Mouse (Mus musculus): Measurements from ENCODE around the gene Sdk1. TPM values are rescaled to one million over a fixed set of nuclear protein-coding genes. Genes with fewer than 3 reads are reported as not detected.

The Sdk1 gene
- polyA plus RNA-seq, 1 experiment from 2014 or later: not detected

DNA sequence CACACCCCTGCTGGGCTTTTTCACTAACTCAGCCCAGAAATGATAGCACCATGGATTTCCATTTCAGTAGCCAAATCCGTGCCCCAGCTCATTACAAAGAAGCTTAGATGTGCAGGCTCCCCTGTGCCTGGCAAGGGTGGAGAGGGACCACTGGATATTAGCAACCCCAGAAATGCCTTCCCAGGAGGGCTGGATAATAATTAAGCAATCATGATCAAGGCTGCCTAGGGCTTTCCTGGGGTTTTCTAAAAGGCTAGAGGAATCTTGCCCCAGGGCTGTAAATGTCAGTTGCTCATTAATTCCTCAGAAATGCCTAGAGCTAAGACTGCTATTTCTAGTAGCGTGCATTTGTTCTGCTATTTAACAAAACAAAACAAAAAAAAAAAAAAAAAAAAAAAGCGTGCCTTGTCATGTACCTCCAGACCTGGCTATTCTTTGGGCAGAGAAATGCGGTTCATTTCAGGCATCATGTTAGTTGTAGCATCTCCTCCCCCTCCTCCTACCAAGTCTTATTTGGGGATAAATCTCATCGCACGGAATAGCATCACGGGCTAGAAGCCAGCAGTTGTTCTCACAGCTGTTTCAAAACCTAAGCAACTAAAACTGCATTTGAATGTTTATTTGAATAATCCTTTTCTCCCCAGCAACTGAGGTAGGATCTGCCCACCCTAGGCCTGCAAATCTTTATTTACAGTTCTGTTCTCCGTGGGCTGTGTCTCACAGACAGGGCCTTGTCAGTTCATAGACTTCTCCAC is 617.3 kb downstream of the Sdk1 start:
- Histone ChIP-seq H3K27ac (no peak overlapping the region), H3K4me3 (ENCODE audit: inconsistent target) (no peak overlapping the region), H3K36me3 (ENCODE audit: inconsistent target) (no peaks in the 10 kb centered on the region), H3K79me2 (ENCODE audit: inconsistent target) (no peaks in the 10 kb centered on the region)
- WGBS (ENCODE audit: missing documents): 66% methylated on average over 8 of the region's 8 CpGs

DNA sequence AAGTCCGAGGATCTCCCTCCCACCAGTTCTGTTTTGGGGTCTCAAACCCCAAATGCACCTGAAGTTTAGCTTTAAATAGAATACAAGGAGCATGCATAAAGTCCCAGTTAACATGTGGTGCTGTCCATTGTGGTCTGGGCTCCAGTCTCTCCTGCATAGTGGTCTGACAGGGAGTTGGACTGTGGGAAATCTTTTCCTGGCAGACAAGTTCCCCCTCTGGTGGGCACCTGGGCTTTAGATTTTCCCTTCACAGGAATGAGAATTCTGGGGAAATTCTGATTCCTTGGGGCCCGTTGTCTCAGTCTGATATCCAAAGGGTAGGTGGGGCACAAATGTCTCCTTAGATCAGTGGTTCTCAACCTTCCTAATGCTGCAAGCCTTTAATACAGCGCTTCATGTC is 624.8 kb downstream of the Sdk1 start:
- H3K4me3 ChIP-seq (ENCODE audit: inconsistent target): no peak overlapping the region
- 75% methylated on average over 3 of the region's 3 CpGs for WGBS (ENCODE audit: missing documents)
- no peaks in the 10 kb centered on the region for H3K36me3 ChIP-seq (ENCODE audit: inconsistent target)
- H3K79me2 ChIP-seq (ENCODE audit: inconsistent target): no peaks in the 10 kb centered on the region
- no peak overlapping the region for H3K27ac ChIP-seq

DNA sequence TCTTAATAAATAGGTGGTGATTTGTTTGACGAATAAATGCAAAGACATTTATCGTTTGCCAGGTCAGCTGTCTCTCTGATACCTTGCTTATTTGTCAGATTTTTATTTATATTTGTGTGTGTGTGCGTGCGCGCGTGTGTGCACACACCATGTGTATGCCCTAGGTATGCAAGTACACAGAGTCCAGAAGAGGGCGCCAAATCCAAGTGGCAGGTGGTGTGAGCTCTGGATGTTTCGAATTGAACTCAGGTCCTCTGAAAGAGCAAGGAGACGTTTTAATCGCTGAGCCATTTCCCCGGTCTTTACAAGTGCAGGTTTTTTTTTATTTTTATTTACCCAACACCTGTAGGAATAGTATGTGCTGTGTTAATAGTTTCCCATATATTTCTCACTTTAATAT is 632.5 kb downstream of the Sdk1 start:
- H3K36me3 ChIP-seq (ENCODE audit: inconsistent target): no peaks in the 10 kb centered on the region
- no peak overlapping the region for H3K4me3 ChIP-seq (ENCODE audit: inconsistent target)
- 95% methylated on average over 11 of the region's 11 CpGs for WGBS (ENCODE audit: missing documents)
- H3K27ac ChIP-seq: no peak overlapping the region
- no peaks in the 10 kb centered on the region for H3K79me2 ChIP-seq (ENCODE audit: inconsistent target)

- Histone ChIP-seq H3K27ac (no peak overlapping the region), H3K4me3 (ENCODE audit: inconsistent target) (no peak overlapping the region), H3K36me3 (ENCODE audit: inconsistent target) (no peaks in the 10 kb centered on the region), H3K79me2 (ENCODE audit: inconsistent target) (no peaks in the 10 kb centered on the region)
- WGBS (ENCODE audit: missing documents): 69% methylated on average over 5 of the region's 5 CpGs
Observed at GRCm38 (mm10) chr5:141880661-141881060, 639.4 kb downstream of the Sdk1 start.

GRCm38 (mm10) chr5:141884111-141884647 is 642.9 kb downstream of the Sdk1 start:
- H3K4me3 ChIP-seq (ENCODE audit: inconsistent target): no peak overlapping the region
- H3K27ac ChIP-seq: no peak overlapping the region
- 0% methylated on average over 3 of the region's 3 CpGs for WGBS (ENCODE audit: missing documents)
- no peaks in the 10 kb centered on the region for H3K36me3 ChIP-seq (ENCODE audit: inconsistent target)
- no peaks in the 10 kb centered on the region for H3K79me2 ChIP-seq (ENCODE audit: inconsistent target)

GRCm38 (mm10) chr5:141886006-141886405 is 644.7 kb downstream of the Sdk1 start:
- no peaks in the 10 kb centered on the region for H3K36me3 ChIP-seq (ENCODE audit: inconsistent target)
- H3K79me2 ChIP-seq (ENCODE audit: inconsistent target): no peaks in the 10 kb centered on the region
- no peak overlapping the region for H3K27ac ChIP-seq
- 96% methylated on average over 9 of the region's 10 CpGs for WGBS (ENCODE audit: missing documents)
- H3K4me3 ChIP-seq (ENCODE audit: inconsistent target): no peak overlapping the region

DNA sequence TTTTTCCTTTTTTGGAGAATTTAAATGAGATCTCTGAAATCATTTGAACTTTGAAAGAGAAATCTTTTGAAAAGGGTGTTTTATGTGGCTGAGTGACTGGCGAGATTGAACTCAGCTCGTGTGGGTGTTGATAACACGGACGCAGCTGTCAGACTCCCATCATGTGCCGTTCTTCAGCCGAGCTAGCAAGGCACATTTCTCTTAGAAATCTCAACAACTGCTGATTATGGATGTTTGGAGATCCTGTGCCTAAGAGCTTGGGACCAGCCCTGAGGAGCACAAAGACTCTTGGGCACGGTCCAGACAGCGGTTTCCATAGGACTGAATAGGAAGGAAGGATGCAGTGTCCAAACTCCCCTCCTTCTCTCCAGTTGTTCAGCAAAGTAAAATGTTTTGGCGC is 648.5 kb downstream of the Sdk1 start:
- Histone ChIP-seq H3K4me3 (ENCODE audit: inconsistent target) (no peak overlapping the region), H3K79me2 (ENCODE audit: inconsistent target) (no peaks in the 10 kb centered on the region), H3K27ac (no peak overlapping the region), H3K36me3 (ENCODE audit: inconsistent target) (no peaks in the 10 kb centered on the region)
- 87% methylated on average over 9 of the region's 9 CpGs for WGBS (ENCODE audit: missing documents)

DNA sequence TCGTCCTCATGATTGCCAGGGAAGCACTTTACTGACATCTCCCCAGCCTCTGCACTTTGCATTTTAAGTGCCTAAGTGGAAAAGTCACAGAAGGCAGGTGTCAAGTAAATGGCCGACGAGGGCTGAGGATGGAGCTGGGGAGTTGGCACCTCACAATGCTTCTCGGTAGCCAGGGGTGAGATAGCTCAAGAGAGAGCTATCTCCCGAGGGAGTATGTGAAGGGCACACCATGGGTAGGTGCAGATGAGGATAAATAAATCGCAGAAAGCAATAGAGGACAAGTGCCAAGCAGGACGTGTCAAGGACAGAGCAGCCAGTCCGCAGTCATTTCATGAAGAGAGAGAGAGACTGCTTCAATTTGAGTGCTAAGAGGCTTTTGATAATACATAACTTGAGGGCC is 655.1 kb downstream of the Sdk1 start:
- Histone ChIP-seq H3K79me2 (ENCODE audit: inconsistent target) (no peaks in the 10 kb centered on the region), H3K4me3 (ENCODE audit: inconsistent target) (no peak overlapping the region), H3K27ac (no peak overlapping the region), H3K36me3 (ENCODE audit: inconsistent target) (no peaks in the 10 kb centered on the region)
- whole genome bisulfite sequencing (ENCODE audit: missing documents): 82% methylated on average over 8 of the region's 8 CpGs

DNA sequence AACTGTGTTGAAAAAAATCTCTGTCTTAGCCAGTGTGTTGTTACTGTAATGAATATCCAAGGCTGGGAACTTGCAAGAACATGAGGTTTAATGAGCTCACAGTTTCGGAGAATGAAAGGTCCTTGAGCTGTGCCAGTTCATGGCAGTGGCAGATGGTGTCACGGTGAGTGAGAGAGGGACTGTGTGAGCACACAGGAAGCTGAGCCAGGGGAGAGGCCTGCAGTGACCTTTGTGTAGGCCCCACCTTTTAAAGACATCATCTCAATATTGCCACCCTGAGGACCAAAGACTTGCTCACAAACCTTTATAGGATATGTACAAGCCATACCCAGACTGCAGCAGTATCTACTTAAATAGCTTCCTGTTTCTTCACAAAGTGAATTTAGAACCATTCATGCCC is 656.2 kb downstream of the Sdk1 start:
- no peak overlapping the region for H3K4me3 ChIP-seq (ENCODE audit: inconsistent target)
- 84% methylated on average over 2 of the region's 2 CpGs for WGBS (ENCODE audit: missing documents)
- H3K79me2 ChIP-seq (ENCODE audit: inconsistent target): no peaks in the 10 kb centered on the region
- no peak overlapping the region for H3K27ac ChIP-seq
- H3K36me3 ChIP-seq (ENCODE audit: inconsistent target): no peaks in the 10 kb centered on the region

DNA sequence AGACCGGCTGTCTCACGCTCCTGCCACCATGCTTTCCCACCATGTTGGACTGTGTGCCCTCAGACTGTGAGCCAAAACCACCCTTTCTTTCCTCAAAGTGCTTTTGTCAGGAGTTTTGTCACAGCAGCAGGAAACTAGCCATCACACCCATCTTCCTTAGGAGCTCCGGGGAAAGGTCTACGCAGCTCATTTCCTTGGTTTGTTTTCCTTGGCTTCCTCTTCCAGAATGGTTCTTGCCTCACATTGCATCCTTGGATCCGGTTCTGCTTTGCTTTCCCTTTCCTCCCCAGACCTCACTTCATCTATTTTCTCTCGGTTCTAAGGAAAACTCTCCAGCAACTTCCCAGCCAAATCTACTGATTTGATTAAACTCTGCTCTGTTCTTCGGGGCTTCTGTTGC is 658.5 kb downstream of the Sdk1 start:
- WGBS (ENCODE audit: missing documents): 88% methylated on average over 7 of the region's 7 CpGs
- no peak overlapping the region for H3K4me3 ChIP-seq (ENCODE audit: inconsistent target)
- H3K27ac ChIP-seq: no peak overlapping the region
- no peaks in the 10 kb centered on the region for H3K79me2 ChIP-seq (ENCODE audit: inconsistent target)
- no peaks in the 10 kb centered on the region for H3K36me3 ChIP-seq (ENCODE audit: inconsistent target)

GRCm38 (mm10) chr5:141902544-141903250 is 661.4 kb downstream of the Sdk1 start:
- Histone ChIP-seq H3K4me3 (ENCODE audit: inconsistent target) (no peak overlapping the region), H3K79me2 (ENCODE audit: inconsistent target) (no peaks in the 10 kb centered on the region), H3K36me3 (ENCODE audit: inconsistent target) (no peaks in the 10 kb centered on the region), H3K27ac (no peak overlapping the region)
- WGBS (ENCODE audit: missing documents): 66% methylated on average over 16 of the region's 16 CpGs

DNA sequence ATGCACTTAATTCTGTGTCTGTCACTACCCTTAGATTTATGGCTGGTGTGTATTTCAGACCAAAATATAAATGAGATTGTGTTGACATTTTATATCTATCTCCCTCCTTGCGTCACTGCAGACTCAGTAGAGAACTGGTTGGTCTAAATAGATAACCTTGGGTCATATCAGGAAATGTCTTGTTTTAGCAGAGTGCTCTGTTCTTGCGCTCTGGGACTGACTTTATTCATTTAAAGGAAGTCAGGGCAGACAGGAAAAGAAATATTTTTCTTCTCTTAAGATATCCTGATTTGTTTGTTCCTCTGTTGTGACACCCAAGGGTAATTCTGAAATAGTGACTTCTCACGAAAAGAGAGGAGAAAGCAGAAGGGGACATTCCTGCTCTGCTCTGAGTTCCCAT is 669.2 kb downstream of the Sdk1 start:
- Histone ChIP-seq H3K79me2 (ENCODE audit: inconsistent target) (no peaks in the 10 kb centered on the region), H3K36me3 (ENCODE audit: inconsistent target) (no peaks in the 10 kb centered on the region), H3K27ac (no peak overlapping the region), H3K4me3 (ENCODE audit: inconsistent target) (no peak overlapping the region)
- WGBS (ENCODE audit: missing documents): 49% methylated on average over 3 of the region's 3 CpGs

GRCm38 (mm10) chr5:141910886-141911285 is 669.6 kb downstream of the Sdk1 start:
- no peaks in the 10 kb centered on the region for H3K79me2 ChIP-seq (ENCODE audit: inconsistent target)
- H3K27ac ChIP-seq: no peak overlapping the region
- 51% methylated on average over 8 of the region's 8 CpGs for WGBS (ENCODE audit: missing documents)
- no peaks in the 10 kb centered on the region for H3K36me3 ChIP-seq (ENCODE audit: inconsistent target)
- no peak overlapping the region for H3K4me3 ChIP-seq (ENCODE audit: inconsistent target)

GRCm38 (mm10) chr5:141912881-141913280 is 671.6 kb downstream of the Sdk1 start:
- H3K4me3 ChIP-seq (ENCODE audit: inconsistent target): no peak overlapping the region
- 84% methylated on average over 6 of the region's 7 CpGs for WGBS (ENCODE audit: missing documents)
- no peaks in the 10 kb centered on the region for H3K36me3 ChIP-seq (ENCODE audit: inconsistent target)
- no peak overlapping the region for H3K27ac ChIP-seq
- no peaks in the 10 kb centered on the region for H3K79me2 ChIP-seq (ENCODE audit: inconsistent target)

DNA sequence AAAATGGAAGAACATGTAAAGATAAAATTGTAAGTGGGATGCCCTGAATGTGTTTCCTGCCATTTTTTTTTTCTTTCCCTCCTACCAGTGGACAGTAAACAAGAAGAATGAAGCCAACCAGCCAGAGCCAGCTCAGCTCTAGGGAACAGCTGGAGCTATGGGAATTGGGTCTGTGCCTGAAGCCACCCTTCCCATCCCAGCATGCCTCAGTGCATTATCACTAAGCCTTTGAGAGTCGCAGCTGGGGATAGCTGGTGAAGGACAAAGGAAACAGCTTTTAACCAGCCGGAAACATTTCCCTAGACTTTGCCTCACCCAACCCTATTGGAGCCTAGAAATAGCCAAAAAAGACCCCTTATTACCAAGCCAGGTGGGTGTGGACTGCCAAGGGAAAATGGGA is 675.7 kb downstream of the Sdk1 start:
- Histone ChIP-seq H3K4me3 (ENCODE audit: inconsistent target) (no peak overlapping the region), H3K79me2 (ENCODE audit: inconsistent target) (no peaks in the 10 kb centered on the region), H3K27ac (no peak overlapping the region), H3K36me3 (ENCODE audit: inconsistent target) (no peaks in the 10 kb centered on the region)
- WGBS (ENCODE audit: missing documents): 91% methylated on average over 2 of the region's 2 CpGs
